Mouse (Mus musculus): ENCODE results near the gene Tmem220. TPM values are rescaled to one million over a fixed set of nuclear protein-coding genes. Genes with fewer than 3 reads are reported as not detected.

The Tmem220 gene
- polyA plus RNA-seq, 1 experiment = 0.65 TPM

DNA sequence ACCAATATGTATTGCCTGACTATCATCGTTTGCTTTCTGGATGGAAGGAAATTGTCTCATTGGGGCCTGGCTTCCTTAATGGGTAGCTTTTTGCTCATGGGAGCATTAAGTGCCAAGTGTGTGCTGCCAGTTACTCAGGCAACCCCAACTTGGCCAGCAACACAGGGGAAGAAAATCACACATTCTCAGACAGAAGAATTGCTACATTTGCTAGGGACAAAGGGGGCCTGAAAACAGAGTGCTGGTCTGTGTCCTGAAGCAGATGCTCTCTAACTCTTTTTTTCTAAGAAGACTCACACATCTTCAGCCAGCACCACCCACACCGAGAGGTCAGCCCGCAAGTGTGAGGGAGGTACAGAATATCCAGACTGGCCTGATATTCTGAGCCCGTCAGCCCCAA, 24.3 kb upstream of the Tmem220 start:
- no peak for DNase-seq (ENCODE audit: low read depth in 1 of 2, low spot score in 2 of 2)
- no peaks in the 10 kb centered on the region for H3K36me3 ChIP-seq (ENCODE audit: control insufficient read depth, insufficient read depth, low read length)
- H3K27me3 ChIP-seq (ENCODE audit: control insufficient read depth, insufficient read depth, low read length) = no peaks in the 10 kb centered on the region
- WGBS = 83% methylated on average over 4 of the region's 4 CpGs
- no peak for TF ChIP-seq POLR2A (IDR thresholded peaks at IDR 0.05; ENCODE audit: low read depth, low read length)
- no peak for TF ChIP-seq CTCF (IDR thresholded peaks at IDR 0.05; ENCODE audit: extremely low read depth, insufficient read depth, insufficient read length, insufficient replicate concordance)
- H3K27ac ChIP-seq (ENCODE audit: insufficient read depth, low read length) = no peak overlapping the region
- no peak overlapping the region for H3K4me3 ChIP-seq (ENCODE audit: extremely low read depth, insufficient read depth, insufficient read length)
- no peaks in the 10 kb centered on the region for H3K4me1 ChIP-seq (ENCODE audit: control insufficient read depth, insufficient read depth, insufficient read length)

DNA sequence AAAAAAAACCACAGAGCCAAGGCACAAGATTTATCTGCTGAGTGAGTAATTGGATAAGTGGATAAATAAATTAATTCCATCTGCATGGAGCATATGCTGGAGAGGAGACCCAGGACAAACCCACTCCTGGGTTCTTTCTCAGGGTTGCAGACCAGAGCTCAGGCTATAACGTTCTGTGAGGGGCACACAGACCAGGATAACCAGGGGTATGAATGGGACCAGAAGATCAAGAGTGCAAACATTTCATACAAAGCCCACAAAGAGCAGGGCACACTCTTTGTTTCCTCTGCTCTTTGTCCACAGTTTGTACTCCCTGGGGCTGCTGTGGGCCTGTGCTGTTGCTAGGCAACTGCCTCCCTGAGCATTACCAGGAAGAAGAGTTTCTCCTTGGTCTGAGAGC, 23.2 kb upstream of the Tmem220 start:
- TF ChIP-seq CTCF (IDR thresholded peaks at IDR 0.05; ENCODE audit: extremely low read depth, insufficient read depth, insufficient read length, insufficient replicate concordance) (no peak), POLR2A (IDR thresholded peaks at IDR 0.05; ENCODE audit: low read depth, low read length) (no peak)
- Histone ChIP-seq H3K36me3 (ENCODE audit: control insufficient read depth, insufficient read depth, low read length) (no peaks in the 10 kb centered on the region), H3K4me1 (ENCODE audit: control insufficient read depth, insufficient read depth, insufficient read length) (no peaks in the 10 kb centered on the region), H3K27me3 (ENCODE audit: control insufficient read depth, insufficient read depth, low read length) (no peaks in the 10 kb centered on the region), H3K4me3 (ENCODE audit: extremely low read depth, insufficient read depth, insufficient read length) (no peak overlapping the region), H3K27ac (ENCODE audit: insufficient read depth, low read length) (no peak overlapping the region)
- no peak for DNase-seq (ENCODE audit: low read depth in 1 of 2, low spot score in 2 of 2)
- 77% methylated on average over 1 of the region's 1 CpGs for WGBS

DNA sequence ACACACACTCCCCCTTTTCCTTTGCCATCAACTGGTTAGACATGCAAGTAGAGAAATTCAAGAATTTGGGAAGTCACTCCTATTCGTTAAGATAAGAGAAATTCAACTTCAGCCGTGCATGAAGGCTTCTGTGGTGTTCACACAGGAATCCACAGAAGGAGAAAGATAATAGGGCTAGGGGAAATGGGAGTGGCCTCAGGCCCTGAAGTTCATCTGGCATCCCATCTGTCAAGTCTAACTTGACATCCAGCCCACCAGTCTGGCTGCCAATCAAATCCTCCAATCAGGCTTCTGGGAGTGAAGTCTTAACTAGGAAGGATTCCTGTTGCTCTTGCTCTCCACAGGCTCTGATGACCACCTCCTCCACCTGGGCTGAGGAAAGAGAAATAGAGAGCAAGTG, 22.0 kb upstream of the Tmem220 start:
- TF ChIP-seq CTCF (IDR thresholded peaks at IDR 0.05; ENCODE audit: extremely low read depth, insufficient read depth, insufficient read length, insufficient replicate concordance) (no peak), POLR2A (IDR thresholded peaks at IDR 0.05; ENCODE audit: low read depth, low read length) (no peak)
- H3K36me3 ChIP-seq (ENCODE audit: control insufficient read depth, insufficient read depth, low read length) = no peaks in the 10 kb centered on the region
- H3K4me1 ChIP-seq (ENCODE audit: control insufficient read depth, insufficient read depth, insufficient read length) = no peaks in the 10 kb centered on the region
- H3K27me3 ChIP-seq (ENCODE audit: control insufficient read depth, insufficient read depth, low read length) = no peaks in the 10 kb centered on the region
- 34% methylated on average over 2 of the region's 2 CpGs for WGBS
- H3K4me3 ChIP-seq (ENCODE audit: extremely low read depth, insufficient read depth, insufficient read length) = no peak overlapping the region
- no peak for DNase-seq (ENCODE audit: low read depth in 1 of 2, low spot score in 2 of 2)
- H3K27ac ChIP-seq (ENCODE audit: insufficient read depth, low read length) = no peak overlapping the region

DNA sequence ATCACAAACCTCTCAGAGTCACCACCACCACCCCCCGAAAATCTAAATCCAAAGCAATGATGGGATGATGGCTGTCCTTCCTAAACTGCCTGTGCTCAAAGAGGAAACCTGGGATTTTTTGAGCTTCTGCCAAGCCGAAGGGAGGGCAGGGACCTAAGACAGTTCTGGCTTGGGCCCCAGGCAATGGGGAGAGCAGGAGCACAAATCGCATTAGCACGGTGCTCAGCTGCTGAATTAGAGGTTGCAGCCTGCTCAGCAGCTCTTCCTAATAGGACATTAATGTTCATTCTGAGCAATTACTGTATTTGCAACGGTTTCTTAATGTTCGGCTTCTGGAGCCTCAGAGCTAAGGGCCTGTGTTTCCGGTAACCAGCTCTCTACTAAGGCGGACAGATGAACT, 17.0 kb upstream of the Tmem220 start:
- H3K4me3 ChIP-seq (ENCODE audit: extremely low read depth, insufficient read depth, insufficient read length) = no peak overlapping the region
- H3K27me3 ChIP-seq (ENCODE audit: control insufficient read depth, insufficient read depth, low read length) = no peaks in the 10 kb centered on the region
- no peaks in the 10 kb centered on the region for H3K36me3 ChIP-seq (ENCODE audit: control insufficient read depth, insufficient read depth, low read length)
- TF ChIP-seq CTCF (IDR thresholded peaks at IDR 0.05; ENCODE audit: extremely low read depth, insufficient read depth, insufficient read length, insufficient replicate concordance) (no peak), POLR2A (IDR thresholded peaks at IDR 0.05; ENCODE audit: low read depth, low read length) (no peak)
- DNase-seq (ENCODE audit: low read depth in 1 of 2, low spot score in 2 of 2) = no peak
- H3K27ac ChIP-seq (ENCODE audit: insufficient read depth, low read length) = no peak overlapping the region
- 93% methylated on average over 8 of the region's 8 CpGs for WGBS
- no peaks in the 10 kb centered on the region for H3K4me1 ChIP-seq (ENCODE audit: control insufficient read depth, insufficient read depth, insufficient read length)

DNA sequence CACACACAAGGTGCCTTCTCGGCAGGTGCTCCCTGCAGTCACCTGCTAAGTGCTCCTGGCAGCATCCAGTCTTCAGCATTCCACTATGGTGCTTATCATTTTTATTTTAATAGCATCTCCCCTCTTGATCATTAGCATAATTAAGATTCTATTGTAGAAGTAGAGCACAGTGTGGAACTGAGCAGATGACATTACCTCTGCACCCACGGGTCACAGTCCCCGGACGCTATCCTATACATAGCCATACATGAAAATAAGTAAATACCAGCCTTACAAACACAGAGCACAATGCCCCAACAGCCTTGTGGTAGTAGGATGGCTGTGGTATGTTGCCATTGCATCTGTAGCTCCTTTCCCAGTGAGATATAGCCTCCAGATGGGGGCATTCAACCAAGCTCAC, 16.4 kb upstream of the Tmem220 start:
- DNase-seq (ENCODE audit: low read depth in 1 of 2, low spot score in 2 of 2) = no peak
- no peak overlapping the region for H3K4me3 ChIP-seq (ENCODE audit: extremely low read depth, insufficient read depth, insufficient read length)
- H3K27me3 ChIP-seq (ENCODE audit: control insufficient read depth, insufficient read depth, low read length) = no peaks in the 10 kb centered on the region
- WGBS = 92% methylated on average over 4 of the region's 4 CpGs
- no peak overlapping the region for H3K27ac ChIP-seq (ENCODE audit: insufficient read depth, low read length)
- no peaks in the 10 kb centered on the region for H3K36me3 ChIP-seq (ENCODE audit: control insufficient read depth, insufficient read depth, low read length)
- H3K4me1 ChIP-seq (ENCODE audit: control insufficient read depth, insufficient read depth, insufficient read length) = no peaks in the 10 kb centered on the region
- no peak for TF ChIP-seq POLR2A (IDR thresholded peaks at IDR 0.05; ENCODE audit: low read depth, low read length)
- TF ChIP-seq CTCF (IDR thresholded peaks at IDR 0.05; ENCODE audit: extremely low read depth, insufficient read depth, insufficient read length, insufficient replicate concordance) = no peak

DNA sequence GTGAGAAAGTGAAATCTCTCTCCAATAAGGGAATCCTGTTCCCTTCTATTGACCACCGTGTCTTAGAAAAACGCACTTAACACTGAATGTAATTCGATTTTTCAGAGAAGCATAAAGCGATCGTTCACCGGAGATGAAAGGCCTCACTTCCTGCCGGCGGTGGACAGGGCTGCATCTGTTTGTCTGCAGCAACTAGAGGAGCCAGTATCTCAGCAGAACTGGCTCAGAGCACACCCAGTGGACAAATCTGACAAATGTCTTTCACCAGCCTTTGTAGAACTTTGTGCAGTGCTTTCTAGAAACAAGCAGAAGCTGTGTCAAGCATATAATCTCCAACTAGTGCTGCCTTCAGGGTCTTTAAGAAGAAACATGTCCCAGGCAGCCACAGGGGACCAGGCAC, 14.5 kb upstream of the Tmem220 start:
- TF ChIP-seq POLR2A (IDR thresholded peaks at IDR 0.05; ENCODE audit: low read depth, low read length) (no peak), CTCF (IDR thresholded peaks at IDR 0.05; ENCODE audit: extremely low read depth, insufficient read depth, insufficient read length, insufficient replicate concordance) (no peak)
- 3% methylated on average over 8 of the region's 8 CpGs for WGBS
- no peaks in the 10 kb centered on the region for H3K36me3 ChIP-seq (ENCODE audit: control insufficient read depth, insufficient read depth, low read length)
- H3K4me3 ChIP-seq (ENCODE audit: extremely low read depth, insufficient read depth, insufficient read length) = no peak overlapping the region
- DNase-seq (ENCODE audit: low read depth in 1 of 2, low spot score in 2 of 2) = no peak
- no peaks in the 10 kb centered on the region for H3K4me1 ChIP-seq (ENCODE audit: control insufficient read depth, insufficient read depth, insufficient read length)
- H3K27ac ChIP-seq (ENCODE audit: insufficient read depth, low read length) = no peak overlapping the region
- H3K27me3 ChIP-seq (ENCODE audit: control insufficient read depth, insufficient read depth, low read length) = no peaks in the 10 kb centered on the region

DNA sequence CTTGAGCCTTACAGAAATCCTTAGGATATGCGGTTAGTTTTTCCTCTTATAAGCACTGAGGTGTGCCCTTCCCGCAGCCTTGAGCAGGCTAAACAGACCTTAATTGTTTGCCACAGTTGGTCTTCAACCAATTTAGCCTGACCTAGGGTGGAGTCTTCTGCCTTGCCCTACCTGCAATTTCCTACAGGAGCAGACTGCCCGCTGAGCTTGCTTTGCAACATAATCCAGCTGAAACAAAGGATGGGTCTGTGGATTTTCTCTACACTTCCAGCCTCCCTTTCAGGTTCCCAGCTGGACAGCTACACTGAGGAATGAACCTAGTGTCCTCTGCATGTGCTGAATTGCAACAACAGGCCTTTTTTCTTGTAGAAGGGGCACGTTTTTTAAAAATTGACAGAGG, 13.3 kb upstream of the Tmem220 start:
- Histone ChIP-seq H3K4me1 (ENCODE audit: control insufficient read depth, insufficient read depth, insufficient read length) (no peaks in the 10 kb centered on the region), H3K4me3 (ENCODE audit: extremely low read depth, insufficient read depth, insufficient read length) (no peak overlapping the region), H3K36me3 (ENCODE audit: control insufficient read depth, insufficient read depth, low read length) (no peaks in the 10 kb centered on the region), H3K27me3 (ENCODE audit: control insufficient read depth, insufficient read depth, low read length) (no peaks in the 10 kb centered on the region), H3K27ac (ENCODE audit: insufficient read depth, low read length) (no peak overlapping the region)
- TF ChIP-seq POLR2A (IDR thresholded peaks at IDR 0.05; ENCODE audit: low read depth, low read length) (no peak), CTCF (IDR thresholded peaks at IDR 0.05; ENCODE audit: extremely low read depth, insufficient read depth, insufficient read length, insufficient replicate concordance) (no peak)
- 63% methylated on average over 4 of the region's 4 CpGs for WGBS
- no peak for DNase-seq (ENCODE audit: low read depth in 1 of 2, low spot score in 2 of 2)

Data from spleen, adult 2 months (tissue).